Mouse (Mus musculus) MEL-GATA-1-ER (cell line): ENCODE results near the gene Rtn4rl2.

ENCODE experiments used
- DNase-seq: peaks from one replicate; pipeline ENCODE4 v3.0.0-alpha.2; 2012; ENCODE audit warnings: low read depth; ENCODE audit errors: extremely low read depth

The Rtn4rl2 gene

DNA sequence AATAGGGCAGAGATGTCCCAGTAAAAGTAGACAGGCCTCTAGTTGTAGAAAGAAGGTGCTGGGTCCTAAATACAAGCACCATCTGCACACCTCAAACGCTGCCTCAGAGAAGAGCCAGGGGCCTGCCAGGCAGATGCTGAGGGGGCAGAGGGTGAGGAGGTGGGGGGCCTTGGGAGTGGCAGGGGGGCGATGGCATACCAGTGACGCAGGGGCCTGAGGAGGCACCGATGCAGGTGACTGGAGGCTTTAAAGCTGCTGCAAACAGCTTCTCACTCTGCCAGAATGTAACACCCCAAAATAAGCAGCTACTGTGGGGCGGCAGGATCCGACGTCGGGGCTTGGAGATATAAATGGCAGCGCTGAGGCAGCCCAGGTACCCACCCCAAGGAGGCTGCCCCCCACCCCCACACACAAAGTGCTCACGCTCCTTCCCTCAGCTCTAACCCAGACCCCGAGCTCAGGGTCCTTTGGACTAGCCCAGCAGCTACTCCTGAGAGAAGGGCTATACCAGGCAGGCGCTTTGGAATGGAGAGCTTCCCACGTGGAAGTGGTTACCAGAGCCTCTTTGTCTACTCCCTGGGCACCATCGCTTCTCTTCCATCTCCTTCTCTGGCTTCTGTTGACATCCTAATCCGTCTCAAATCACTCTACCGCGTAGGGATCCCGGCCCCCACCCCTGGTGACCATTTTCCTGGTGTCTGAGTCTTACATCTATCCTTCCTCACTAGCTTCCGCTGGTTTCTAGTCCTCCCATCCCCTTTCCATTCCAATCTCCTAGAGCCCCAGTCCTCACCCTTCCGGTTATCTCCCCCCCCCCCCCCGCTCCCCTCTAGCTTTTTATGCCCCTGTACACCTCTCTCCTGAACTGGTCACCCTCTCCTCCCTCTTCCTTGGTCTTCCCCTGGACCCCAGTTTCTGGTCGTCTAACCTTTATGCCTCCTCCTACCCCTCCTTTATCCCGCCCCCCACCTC, 1.1 kb downstream of the Rtn4rl2 start:
- no peak for DNase-seq

DNA sequence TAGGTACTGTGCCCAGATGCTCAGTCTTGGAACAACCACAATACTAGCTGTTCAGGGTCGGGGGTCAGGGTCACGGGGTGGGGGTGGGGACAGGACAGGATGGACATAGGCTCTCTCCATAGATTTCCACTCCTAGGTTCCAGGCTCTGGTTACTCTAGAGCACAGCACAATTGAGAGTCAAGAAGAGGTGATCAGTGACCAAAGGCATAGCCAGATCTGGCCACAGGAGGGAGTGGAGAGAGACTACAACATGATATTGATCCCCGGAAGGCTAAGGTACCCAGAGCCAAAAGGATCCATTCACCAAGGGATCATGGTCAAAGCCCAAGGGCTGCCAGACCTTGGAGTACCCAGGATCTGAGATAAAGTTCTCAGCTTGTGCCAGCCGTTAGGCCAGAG, 1.9 kb downstream of the Rtn4rl2 start:
- DNase-seq: no peak

- DNase-seq: no peak
Observed at GRCm38 (mm10) chr2:84883942-84884341, 2.6 kb downstream of the Rtn4rl2 start.

DNA sequence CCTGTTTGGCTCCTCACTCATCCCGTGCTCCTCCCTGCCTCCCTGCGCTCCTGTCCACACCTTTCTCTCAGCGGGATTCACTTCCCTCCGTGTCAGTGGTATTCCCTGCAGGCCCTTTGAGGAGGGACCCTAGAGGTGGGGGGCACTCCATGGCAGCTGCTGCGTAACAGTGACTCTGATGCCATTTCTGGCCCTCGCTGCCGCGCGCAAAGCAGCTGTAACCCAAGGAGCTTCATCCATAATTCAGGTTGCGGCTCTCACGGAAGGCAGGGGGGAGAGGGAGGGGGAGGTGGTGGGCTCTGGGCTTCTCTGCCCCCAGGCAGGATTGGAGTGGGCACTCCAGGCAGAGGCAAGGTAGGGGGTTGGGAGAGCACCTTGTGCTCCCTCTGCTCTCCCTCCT, 3.0 kb downstream of the Rtn4rl2 start:
- DNase-seq: no peak

DNA sequence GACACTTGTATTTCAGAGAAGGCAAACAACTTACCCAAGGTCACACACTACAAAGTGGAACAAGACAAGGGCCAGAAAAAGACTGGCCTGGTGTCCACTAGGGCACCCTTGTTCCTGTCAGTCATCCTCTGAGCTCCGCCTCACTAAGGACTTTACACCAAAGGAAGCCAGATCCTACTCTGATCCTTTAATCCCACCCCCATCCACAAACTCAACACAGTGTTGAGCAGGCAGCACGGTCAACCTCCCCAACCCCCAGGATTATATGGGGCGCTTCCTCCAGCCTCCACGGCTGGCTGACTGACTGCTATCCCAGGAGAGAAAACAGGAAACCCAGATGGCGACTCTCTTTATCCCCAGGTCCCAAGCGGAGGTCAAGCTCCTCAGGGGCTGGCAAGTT, 3.4 kb downstream of the Rtn4rl2 start:
- DNase-seq: no peak

GRCm38 (mm10) chr2:84882606-84883005, 3.9 kb downstream of the Rtn4rl2 start:
- DNase-seq: no peak

DNA sequence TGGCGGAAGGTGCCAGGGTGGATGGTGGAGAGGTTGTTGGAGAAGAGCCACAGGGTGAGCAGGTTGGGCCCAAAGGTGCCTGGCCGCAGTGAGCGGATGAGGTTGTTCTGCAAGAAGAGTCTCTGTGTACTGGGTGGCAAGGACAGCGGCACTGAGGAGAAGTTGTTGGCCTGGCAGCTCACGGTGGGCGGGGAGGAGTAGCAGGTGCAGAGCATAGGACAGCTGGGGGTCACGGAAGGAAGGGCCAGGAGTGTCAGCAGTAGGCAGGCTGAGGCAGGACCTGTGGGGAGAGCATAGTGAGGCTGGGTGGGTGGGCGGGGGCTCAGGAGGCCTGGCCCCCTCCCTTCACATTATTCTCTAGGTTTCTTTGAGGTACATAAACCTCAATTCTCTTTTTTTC, 5.9 kb downstream of the Rtn4rl2 start:
- DNase-seq: no peak

- no peak for DNase-seq
Observed at GRCm38 (mm10) chr2:84875842-84876241, 10.7 kb downstream of the Rtn4rl2 start.

DNA sequence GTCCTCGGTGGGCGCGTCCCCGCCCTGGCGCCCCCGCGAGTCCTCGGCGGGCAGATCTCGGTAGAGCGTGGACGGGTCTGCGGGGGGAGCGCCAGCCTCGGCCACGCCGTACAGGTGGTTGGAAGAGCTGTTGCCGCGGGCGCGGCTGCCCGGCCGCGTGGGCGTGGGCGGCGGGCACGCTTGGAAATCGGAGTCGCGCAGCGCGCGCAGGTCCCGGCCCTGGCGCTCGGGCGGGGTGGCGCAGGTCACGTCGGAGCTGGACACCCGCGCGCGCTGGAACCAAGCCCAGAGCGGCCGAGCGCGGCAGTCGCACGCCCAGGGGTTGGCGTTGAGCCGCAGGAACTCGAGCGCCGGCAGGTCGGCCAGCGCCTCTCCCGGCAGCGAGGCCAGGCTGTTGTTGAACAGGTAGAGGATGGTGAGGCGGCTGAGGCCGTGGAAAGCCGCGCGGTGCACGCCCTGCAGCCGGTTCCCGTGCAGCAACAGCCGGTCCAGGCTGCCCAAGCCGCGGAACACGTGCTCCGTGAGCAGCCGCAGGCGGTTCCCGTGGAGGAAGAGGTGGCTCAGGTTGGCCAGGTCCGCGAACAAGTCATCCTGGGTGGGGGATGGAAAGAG, 14.3 kb downstream of the Rtn4rl2 start:
- DNase-seq: no peak

DNA sequence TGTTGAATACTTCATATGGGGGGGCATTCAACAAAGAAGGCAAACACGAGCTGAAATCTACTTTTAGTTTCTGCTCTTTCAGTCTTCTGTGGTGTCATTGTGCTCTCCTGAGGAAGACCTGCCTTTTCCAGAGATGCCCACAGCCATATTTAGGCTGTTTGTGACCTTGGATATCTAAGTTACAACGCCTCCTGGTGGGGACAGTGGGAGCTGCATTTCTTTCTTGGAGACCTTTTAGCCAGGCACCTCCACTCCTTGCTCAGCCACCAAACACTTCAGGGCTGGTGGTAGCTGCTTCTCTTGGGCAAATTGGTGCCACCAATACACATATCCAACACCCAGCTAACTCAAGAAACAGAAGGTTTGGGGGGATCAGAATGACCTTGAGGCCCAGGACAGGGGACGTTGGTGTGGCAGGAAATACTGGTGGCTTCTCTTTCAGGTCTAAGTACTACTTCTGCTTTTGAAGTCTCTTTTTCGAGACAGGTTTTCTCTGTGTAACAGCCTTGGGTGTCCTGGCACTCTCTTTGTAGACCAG, 15.8 kb downstream of the Rtn4rl2 start:
- DNase-seq: peak; percentile 46

DNA sequence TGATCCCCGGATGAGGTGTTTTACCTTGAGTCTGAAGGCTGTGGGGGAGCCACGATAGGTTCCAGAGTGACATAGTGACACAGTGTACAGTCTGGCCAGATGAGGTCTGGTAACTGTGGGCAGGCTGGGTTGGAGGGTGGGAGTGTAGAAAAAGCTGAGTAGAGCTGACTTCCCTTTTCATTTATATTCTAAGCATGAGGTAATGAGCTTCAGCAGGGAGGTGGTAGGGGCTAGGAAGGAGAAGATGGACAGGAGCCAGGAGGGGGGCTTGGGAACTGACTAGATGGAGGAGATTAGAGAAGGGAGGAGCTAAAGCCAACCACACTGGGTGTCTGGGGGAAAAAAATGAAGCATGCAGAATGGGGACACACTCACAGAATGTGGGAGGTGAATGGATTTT, 17.5 kb downstream of the Rtn4rl2 start:
- DNase-seq: peak; percentile 64

GRCm38 (mm10) chr2:84868521-84868943, 18.0 kb downstream of the Rtn4rl2 start:
- peak; percentile 96 for DNase-seq

- DNase-seq: no peak
Observed at GRCm38 (mm10) chr2:84865616-84866571, 20.6 kb downstream of the Rtn4rl2 start.

- no peak for DNase-seq
Observed at GRCm38 (mm10) chr2:84862231-84862630, 24.3 kb downstream of the Rtn4rl2 start.

DNA sequence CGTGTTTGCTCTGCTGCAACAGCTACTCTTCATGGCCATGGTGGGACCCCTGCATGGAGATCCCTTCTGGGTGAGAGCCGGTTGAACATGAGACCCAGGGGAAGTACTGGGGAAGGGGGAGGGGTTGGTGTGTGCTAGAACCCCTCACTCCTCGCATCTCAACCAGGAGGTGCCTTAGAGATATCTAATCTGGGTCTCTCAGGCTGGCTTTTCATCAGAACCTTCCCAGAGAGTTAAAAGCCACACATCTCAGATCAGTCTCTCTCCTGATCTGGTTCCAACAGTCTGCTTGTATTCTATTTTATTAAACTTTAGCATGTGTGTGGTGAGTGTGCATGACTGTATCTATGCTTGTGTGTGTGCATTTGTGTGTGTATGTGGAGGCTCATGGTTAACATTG, 25.1 kb downstream of the Rtn4rl2 start:
- DNase-seq: no peak

DNA sequence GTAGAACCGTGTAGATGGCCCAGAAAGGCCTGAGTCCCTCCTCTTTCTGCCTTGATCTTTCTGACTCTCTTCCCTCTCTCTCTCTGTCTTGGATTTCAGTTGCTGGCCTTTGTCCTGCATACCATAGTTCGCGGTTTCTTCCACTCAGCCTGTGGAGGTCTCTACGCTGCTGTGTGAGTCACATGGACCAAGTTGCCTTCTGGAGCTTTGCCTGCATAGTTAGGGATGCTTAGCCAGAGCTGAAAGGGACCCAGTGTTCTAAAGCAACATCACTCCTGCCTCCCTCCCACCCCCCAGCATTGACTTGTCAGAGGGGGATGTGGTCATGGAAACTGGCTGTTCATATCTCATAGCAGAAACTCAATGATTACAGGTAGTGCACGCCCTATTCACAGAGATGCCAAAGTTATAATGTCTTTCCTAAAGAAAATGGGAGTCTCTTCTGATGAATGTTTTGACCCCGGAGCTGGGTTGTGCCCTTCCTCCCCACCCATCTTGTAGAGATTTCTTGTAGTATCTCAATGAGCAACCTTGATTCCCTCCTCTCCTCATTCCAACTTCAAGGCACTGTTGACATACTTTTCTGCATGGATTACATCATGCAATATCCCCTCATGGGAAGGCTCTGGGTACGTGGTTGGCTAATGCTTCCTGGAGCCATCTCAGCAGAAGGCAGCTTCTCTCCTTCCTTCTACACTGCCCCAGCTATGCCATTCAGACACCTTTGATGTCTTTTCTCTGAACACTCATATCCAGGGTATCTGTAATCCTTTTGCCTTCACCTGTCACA, 26.3 kb downstream of the Rtn4rl2 start:
- no peak for DNase-seq

DNA sequence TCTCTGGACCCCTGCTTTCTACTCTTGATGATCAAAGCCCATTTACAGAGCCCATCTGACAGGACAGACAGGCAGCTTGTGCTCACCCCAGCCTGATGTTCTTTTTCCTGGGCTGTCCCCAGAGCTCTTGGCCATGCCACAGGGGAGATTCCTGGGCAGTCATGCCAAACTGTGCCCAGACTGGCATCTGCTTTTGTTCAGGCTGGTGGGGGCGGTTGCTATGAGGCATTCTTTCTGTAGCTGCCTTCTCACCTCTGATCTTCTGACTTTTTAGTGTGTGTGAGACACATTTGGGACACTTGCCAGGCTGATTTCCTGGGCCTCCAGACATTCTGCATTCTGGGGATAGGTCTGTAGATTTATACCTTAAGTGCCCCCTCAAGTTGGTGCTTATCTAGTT, 28.0 kb downstream of the Rtn4rl2 start:
- DNase-seq: no peak

DNA sequence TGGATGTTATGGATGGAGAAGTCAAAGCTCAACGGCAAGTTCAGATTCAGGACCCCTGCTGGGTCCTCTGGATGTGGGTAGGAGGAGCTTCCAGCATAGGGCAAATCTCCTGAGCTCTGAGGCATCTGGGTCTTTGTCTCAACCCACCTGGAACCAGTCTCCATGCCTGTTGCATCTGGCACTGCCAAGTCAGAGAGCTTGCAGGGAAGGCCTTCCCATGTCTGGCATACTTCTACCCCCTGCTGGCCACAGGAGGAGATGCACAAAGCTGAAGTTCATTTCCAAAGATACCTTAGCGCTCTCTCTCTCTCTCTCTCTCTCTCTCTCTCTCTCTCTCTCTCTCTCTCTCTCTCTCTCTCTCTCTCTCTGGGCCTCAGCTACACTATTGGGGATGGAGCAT, 30.8 kb downstream of the Rtn4rl2 start:
- no peak for DNase-seq

- DNase-seq: no peak
Observed at GRCm38 (mm10) chr2:84851130-84852040, 35.1 kb downstream of the Rtn4rl2 start.
